Mouse (Mus musculus): Measurements from ENCODE around the gene Aldh1a7. TPM values are rescaled to one million over a fixed set of nuclear protein-coding genes. Genes with fewer than 3 reads are reported as not detected.

Gene Aldh1a7
- not detected for polyA plus RNA-seq (2017; shearing (Covaris generic))

DNA sequence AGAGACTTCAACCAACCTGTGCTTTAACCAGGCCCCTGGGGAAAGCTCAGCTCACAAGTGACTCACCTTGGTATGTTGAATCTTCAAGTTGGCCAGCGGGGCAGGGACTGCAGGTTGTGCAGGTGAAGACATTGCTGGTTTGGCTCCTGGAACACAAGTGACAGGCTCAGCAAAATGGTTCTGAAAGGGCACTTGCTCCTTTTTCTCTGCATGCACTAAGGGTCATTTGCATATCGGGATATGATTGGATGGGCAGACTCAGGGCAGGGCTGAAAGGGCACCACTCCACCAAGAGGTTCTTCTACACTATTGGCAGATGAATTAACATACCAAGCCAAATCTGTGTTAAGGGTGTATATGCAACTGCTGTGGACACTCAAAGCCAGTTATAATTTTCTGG is at the start of gene Aldh1a7:
Gene Aldh1a7 (minus strand): TSS at position 182 of the 400 bp plus-strand sequence.

Other genes with a start within 250 kb of the Aldh1a7 start
- not detected for gene Aldh1a1, start 234.8 kb downstream of the Aldh1a7 start, polyA plus RNA-seq (2017; shearing (Covaris generic))
- gene Tmc1, start 226.6 kb upstream of the Aldh1a7 start, polyA plus RNA-seq (2017; shearing (Covaris generic)): 0.22 TPM